Mouse (Mus musculus) adrenal gland, adult 10 weeks (tissue): ENCODE data around the gene Mtmr11. TPM values are rescaled to one million over a fixed set of nuclear protein-coding genes. Genes with fewer than 3 reads are reported as not detected.

Experiments
- polyA plus RNA-seq: library from polyadenylated mRNA; stranded (reverse); fragments of 350-450 nt; fragmentation: Illumina TruSeq; extraction: RNeasy Lipid Tissue Mini Kit (QIAGEN cat#74804); gene quantifications from one replicate; pipeline ENCODE4 v1.2.3, GENCODE M21; 2014; ENCODE audit warnings: low read depth, low replicate concordance

Mtmr11 gene
- 15.3 TPM for polyA plus RNA-seq

GRCm38 (mm10) chr3:96161869-96162840 is at the start of gene Mtmr11:
Gene Mtmr11 (plus strand): TSS chr3:96162004.

DNA sequence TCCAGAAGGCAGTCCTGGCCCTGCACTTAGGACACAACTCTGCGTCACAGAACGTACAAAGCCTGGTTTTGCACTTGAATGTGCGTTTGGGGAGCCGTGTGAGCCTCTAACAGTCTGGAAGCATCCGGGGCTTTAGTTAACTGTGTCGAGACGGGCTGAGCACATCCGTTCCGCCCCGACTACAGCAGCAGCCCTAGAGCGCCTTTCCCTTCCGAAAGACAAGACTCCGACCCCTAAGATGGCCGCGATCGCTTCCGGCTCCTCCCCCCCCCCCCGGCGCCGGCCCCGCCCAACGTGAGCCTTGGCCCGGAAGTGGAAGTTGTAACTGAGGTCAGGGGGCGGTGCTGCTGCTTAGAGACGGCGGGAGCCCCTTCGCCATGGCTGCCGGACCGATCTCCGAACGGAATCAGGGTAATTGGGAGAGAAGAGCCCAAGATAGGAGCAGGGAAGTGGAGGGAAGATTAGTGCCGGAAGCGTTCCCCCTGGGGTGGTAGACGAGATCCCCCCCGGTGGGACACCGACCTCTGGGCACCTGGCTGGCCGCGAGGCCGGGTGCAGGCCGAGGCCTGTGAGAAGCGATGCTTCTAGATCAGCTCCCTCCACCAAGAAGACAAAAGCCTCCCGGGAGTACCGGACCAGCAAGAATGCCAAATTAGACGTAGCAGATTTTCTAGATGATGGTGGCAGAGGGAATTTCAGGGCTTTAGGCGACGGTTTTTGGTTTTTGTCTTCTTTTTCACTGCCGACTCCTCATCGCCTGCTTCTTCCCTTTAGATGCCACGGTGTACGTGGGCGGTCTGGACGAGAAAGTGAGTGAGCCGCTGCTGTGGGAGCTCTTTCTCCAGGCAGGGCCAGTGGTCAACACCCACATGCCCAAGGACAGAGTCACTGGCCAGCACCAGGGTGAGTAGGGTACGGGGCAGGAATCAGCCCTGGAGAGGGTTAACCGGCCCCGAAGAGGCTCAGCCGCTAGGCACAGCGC is 10.7 kb downstream of the Mtmr11 start, which contains the start of gene Sf3b4:
Sf3b4 (plus strand) TSS at position 136 of the 982 bp plus-strand sequence.

DNA sequence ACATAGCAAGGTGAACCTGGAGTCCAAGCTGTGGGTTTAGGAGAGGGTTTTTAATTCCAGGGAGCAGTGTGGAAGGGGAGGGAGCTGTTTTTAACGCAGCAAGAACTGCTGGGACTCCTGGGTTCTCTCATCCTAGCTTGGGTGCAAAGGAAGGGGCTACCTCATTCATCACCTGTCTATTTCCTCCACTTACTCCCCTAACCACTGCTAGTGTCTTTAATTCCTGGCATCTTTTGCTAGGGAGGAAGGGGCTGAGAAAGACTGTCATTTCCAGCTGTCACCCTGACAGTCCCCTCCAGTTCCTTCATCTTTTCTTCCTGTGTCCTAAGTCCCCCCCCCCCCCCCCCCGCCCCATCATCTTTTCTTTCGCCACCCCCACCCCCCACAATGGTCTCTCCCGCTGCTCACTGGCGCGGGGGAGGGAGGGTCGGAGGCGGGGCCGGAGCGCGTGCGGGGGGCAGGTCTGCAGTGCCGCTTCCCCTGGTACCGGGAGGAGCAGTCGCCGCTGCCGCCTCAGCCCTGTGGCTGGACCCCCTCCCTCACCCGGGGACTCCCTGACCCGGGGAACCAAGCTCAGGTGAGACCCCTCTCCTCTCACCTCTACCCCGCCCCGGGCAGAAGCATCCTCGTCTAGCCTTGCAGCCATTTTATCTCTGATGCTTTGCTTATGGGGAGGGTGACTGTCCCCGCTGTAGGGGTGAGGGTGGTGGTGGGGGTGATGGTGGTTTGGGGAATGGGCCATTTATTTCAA is 19.1 kb downstream of the Mtmr11 start, which contains the start of gene Sv2a:
Sv2a (plus strand) TSS at position 425 of the 751 bp plus-strand sequence.

GRCm38 (mm10) chr3:96219661-96220130 is 57.9 kb downstream of the Mtmr11 start, which contains the start of the genes Bola1 and Hist2h2ab:
Gene Bola1 (minus strand): TSS chr3:96219709.
Gene Hist2h2ab (plus strand): TSS chr3:96219865.

GRCm38 (mm10) chr3:96220765-96221639 is 59.2 kb downstream of the Mtmr11 start, which contains the start of the genes Hist2h2ac and Hist2h2be:
Gene Hist2h2ac (minus strand): TSS chr3:96220880.
Gene Hist2h2be (plus strand): TSS chr3:96221119.

Other genes starting within 250 kb of the Mtmr11 start
- gene Anp32e, start 232.8 kb upstream of the Mtmr11 start, polyA plus RNA-seq, result 188 TPM
- gene Plekho1, start 166.0 kb upstream of the Mtmr11 start, polyA plus RNA-seq, result 5.4 TPM
- 74.0 TPM for gene Vps45, start 103.5 kb upstream of the Mtmr11 start, polyA plus RNA-seq
- gene Otud7b, start 57.5 kb upstream of the Mtmr11 start, polyA plus RNA-seq, result 26.7 TPM
- 15.0 TPM for gene Sf3b4, start 10.3 kb downstream of the Mtmr11 start, polyA plus RNA-seq
- gene Sv2a, start 19.1 kb downstream of the Mtmr11 start, polyA plus RNA-seq, result 3.7 TPM
- gene Bola1, start 57.7 kb downstream of the Mtmr11 start, polyA plus RNA-seq, result 4.2 TPM
- not detected for gene Hist2h2ab, start 57.9 kb downstream of the Mtmr11 start, polyA plus RNA-seq
- gene Hist2h2ac, start 58.9 kb downstream of the Mtmr11 start, polyA plus RNA-seq, result not detected
- 23.5 TPM for gene Hist2h2be, start 59.1 kb downstream of the Mtmr11 start, polyA plus RNA-seq
- gene Hist2h3c2, start 77.1 kb downstream of the Mtmr11 start, polyA plus RNA-seq, result 8.0 TPM
- not detected for gene Hist2h2aa2, start 78.3 kb downstream of the Mtmr11 start, polyA plus RNA-seq
- not detected for gene Hist2h2aa1, start 83.5 kb downstream of the Mtmr11 start, polyA plus RNA-seq
- 46.1 TPM for gene Hist2h3c1, start 84.7 kb downstream of the Mtmr11 start, polyA plus RNA-seq
- gene Hist2h4, start 101.3 kb downstream of the Mtmr11 start, polyA plus RNA-seq, result 0.99 TPM
- gene Hist2h3b, start 106.7 kb downstream of the Mtmr11 start, polyA plus RNA-seq, result not detected
- not detected for gene Hist2h2bb, start 107.7 kb downstream of the Mtmr11 start, polyA plus RNA-seq
- 0.99 TPM for gene Fcgr1, start 132.0 kb downstream of the Mtmr11 start, polyA plus RNA-seq